In genomic region chr6:100214132-100214913, GRCm38 (mm10) we compare ENCODE assay signal across 12 mouse cellular contexts.
DNase-seq lines count a peak whose midpoint lies in the region; ATAC-seq lines count a peak whose summit lies in the region.
"Had no signal": no experiment of that assay in that cellular context is flagged by ENCODE, and none has a peak within 500 bp of the region (broad histone marks: within the 10 kb centered on the region; RNA-seq: fewer than 3 reads in every experiment).

No protein-coding gene starts in this region.

- H3K4me3 ChIP-seq in heart, embryonic 13.5 days, result no peak overlapping the region
- no peak overlapping the region for H3K4me3 ChIP-seq in liver, embryonic 12.5 days

- H3K27me3 ChIP-seq in heart, embryonic 13.5 days (replicated peaks), result no peaks in the 10 kb centered on the region
- H3K27me3 ChIP-seq in liver, embryonic 12.5 days (replicated peaks), result peaks cover 9% of the 10 kb centered on the region; the same call in 1 of the 2 replicates

- H3K4me2 ChIP-seq in heart, embryonic 13.5 days, result peak overlapping the region; percentile 16
- peak overlapping the region; percentile 12; the same call in 1 of the 2 replicates for H3K4me2 ChIP-seq in liver, embryonic 12.5 days

- no peaks in the 10 kb centered on the region for H3K36me3 ChIP-seq in heart, embryonic 13.5 days
- H3K36me3 ChIP-seq in liver, embryonic 12.5 days, result no peaks in the 10 kb centered on the region

- peaks cover 72% of the 10 kb centered on the region for H3K4me1 ChIP-seq in heart, embryonic 13.5 days
- peaks cover 32% of the 10 kb centered on the region for H3K4me1 ChIP-seq in liver, embryonic 12.5 days

- DNase-seq in heart, adult 8-10 months (ENCODE audit: low spot score), result no peak
- peak; percentile 15 for DNase-seq in thymus, postnatal 14 days
- DNase-seq in thymus, adult 18-20 months, result no peak
- peak; percentile 88 for DNase-seq in yolk sac, embryonic 10.5 days (ENCODE audit: low spot score)
- DNase-seq in adrenal gland, adult 18-20 months (ENCODE audit: low spot score in 2 of 2), result no peak
- DNase-seq in natural killer cell, adult 2 months (ENCODE audit: low spot score in 2 of 2), result no peak
- DNase-seq: forebrain, postnatal 0 days; right cerebral cortex, adult 18-20 months had no signal

- 23% methylated on average over 13 of the region's 13 CpGs for WGBS in heart, embryonic 13.5 days
- WGBS in liver, embryonic 12.5 days (ENCODE audit: insufficient replicate concordance), result 19% methylated on average over 13 of the region's 13 CpGs

- H3K9ac ChIP-seq in heart, embryonic 13.5 days, result peak overlapping the region; percentile 48
- H3K9ac ChIP-seq in liver, embryonic 12.5 days, result no peak overlapping the region
- H3K9ac ChIP-seq: forebrain, postnatal 0 days had no signal

- no peak for ATAC-seq in heart, embryonic 13.5 days (ENCODE audit: extremely low read depth, insufficient number of reproducible peaks, low FRiP score, low TSS enrichment)
- peak; percentile 16; the same call in 1 of the 2 replicates for ATAC-seq in liver, embryonic 12.5 days
- ATAC-seq: activated CD4-positive, CD25-positive, alpha-beta regulatory T cell, adult 4 months; forebrain, postnatal 0 days; hindbrain, postnatal 0 days had no signal

- no peaks in the 10 kb centered on the region for H3K9me3 ChIP-seq in heart, embryonic 13.5 days
- H3K9me3 ChIP-seq in liver, embryonic 12.5 days (replicated peaks), result no peaks in the 10 kb centered on the region

- peak overlapping the region; percentile 48; the same call in 1 of the 2 replicates for H3K27ac ChIP-seq in heart, embryonic 13.5 days (replicated peaks)
- H3K27ac ChIP-seq in liver, embryonic 12.5 days, result no peak overlapping the region
- H3K27ac ChIP-seq: hindbrain, postnatal 0 days had no signal

Comparison
In these comparisons a context has a peak if more than half of its experiments do, and no peak if none do; other contexts are left out.
1. DNase-seq: peak in thymus, postnatal 14 days (single experiment) and yolk sac, embryonic 10.5 days (single experiment); none in heart, adult 8-10 months (single experiment), thymus, adult 18-20 months (0 of 2), adrenal gland, adult 18-20 months (0 of 2) and natural killer cell, adult 2 months (0 of 2).